Mouse (Mus musculus) CD4-positive, CD25-positive, alpha-beta regulatory T cell, adult 2 months (primary cell): ENCODE results near the gene Tbc1d17.

ENCODE experiments used
- DNase-seq: peaks from one replicate; pipeline ENCODE4 v3.0.0-alpha.2; 2012; ENCODE audit warnings: low read depth, low spot score

Gene Tbc1d17

DNA sequence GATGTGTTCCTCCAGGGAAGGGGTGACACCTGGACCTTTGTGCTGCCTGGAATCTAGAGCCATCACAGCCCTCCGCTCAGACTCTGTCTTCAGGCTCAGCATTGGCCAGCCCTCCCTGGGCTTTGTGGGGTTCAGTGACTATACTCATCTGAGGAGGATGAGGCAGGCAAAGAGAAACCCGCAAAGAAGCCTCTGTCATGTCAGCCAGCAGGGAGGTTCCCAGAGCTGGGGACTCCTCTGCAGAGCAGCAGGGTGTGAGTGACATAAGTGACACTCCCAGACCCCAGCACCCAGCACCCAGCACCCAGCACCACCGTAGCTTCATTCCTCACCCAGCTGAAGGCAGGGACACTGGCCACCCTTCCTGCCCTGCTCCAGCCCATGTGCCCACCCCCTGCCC is 59.3 kb downstream of the Tbc1d17 start:
- DNase-seq: no peak
